Mouse (Mus musculus) forebrain, embryonic 11.5 days (tissue): ENCODE data around the gene Dusp28. TPM values are rescaled to one million over a fixed set of nuclear protein-coding genes. Genes with fewer than 3 reads are reported as not detected.

Experiments
- ATAC-seq: fragments of 200-750 bp; cut with Nextera tagmentation; replicated peaks from 2 replicates; pipeline ENCODE4 v1.8.0; 2017; ENCODE audit warnings: moderate TSS enrichment; ENCODE audit not compliant: low FRiP score
- DNase-seq: peaks from one replicate; pipeline ENCODE4 v3.0.0-alpha.2; 2017; ENCODE audit warnings: low spot score
- H3K27ac ChIP-seq: fragments of 300-500 bp; sonication (generic); 2 replicates; pipeline ENCODE4 v1.5.1; 2014; ENCODE audit warnings: low read depth, low read length
- H3K27me3 ChIP-seq: fragments of 300-500 bp; sonication (generic); 2 replicates; pipeline ENCODE4 v1.6.1; 2014; ENCODE audit warnings: mild to moderate bottlenecking, low read length, mixed read lengths; ENCODE audit not compliant: control insufficient read depth, insufficient read depth
- H3K36me3 ChIP-seq: fragments of 300-500 bp; sonication (generic); 2 replicates; pipeline ENCODE4 v1.6.1; 2014; ENCODE audit warnings: mild to moderate bottlenecking, low read length, moderate library complexity, mixed read lengths; ENCODE audit not compliant: control insufficient read depth, insufficient read depth
- H3K4me1 ChIP-seq: fragments of 300-500 bp; sonication (generic); replicated peaks from 2 replicates; pipeline ENCODE4 v1.6.1; 2014; ENCODE audit warnings: low read length, mixed read lengths; ENCODE audit not compliant: control insufficient read depth, insufficient read depth
- H3K4me2 ChIP-seq: fragments of 300-500 bp; sonication (generic); 2 replicates; pipeline ENCODE4 v1.6.1; 2014; ENCODE audit warnings: low read depth, mild to moderate bottlenecking, low read length, moderate library complexity, mixed read lengths; ENCODE audit not compliant: severe bottlenecking
- H3K4me3 ChIP-seq: fragments of 300-500 bp; sonication (generic); 2 replicates; pipeline ENCODE4 v1.5.1; 2014; ENCODE audit warnings: low read depth, low read length
- H3K9ac ChIP-seq: fragments of 300-500 bp; sonication (generic); 2 replicates; pipeline ENCODE4 v1.6.1; 2014; ENCODE audit warnings: low read length
- H3K9me3 ChIP-seq: fragments of 300-500 bp; sonication (generic); 2 replicates; pipeline ENCODE4 v1.6.1; 2016; ENCODE audit warnings: low read length, mixed read lengths; ENCODE audit not compliant: control insufficient read depth
- WGBS: fragments of 180-500 bp; shearing (Covaris S2); extraction: QIAGEN DNeasy Blood & Tissue Kit; methylation state at CpG from one replicate; pipeline ENCODE4 v1.1.7; 2014; 5-methylcytosine and 5-hydroxymethylcytosine counted together
- polyA plus RNA-seq: library from polyadenylated mRNA; unstranded; fragments of >200 nt; fragmentation: Nextera tagmentation; extraction: Ambion mirVana; gene quantifications from 2 replicates; pipeline ENCODE4 v1.2.1, GENCODE M21; 2014

Gene Dusp28
- polyA plus RNA-seq, 1 experiment from 2014 or later = 19.0 TPM

DNA sequence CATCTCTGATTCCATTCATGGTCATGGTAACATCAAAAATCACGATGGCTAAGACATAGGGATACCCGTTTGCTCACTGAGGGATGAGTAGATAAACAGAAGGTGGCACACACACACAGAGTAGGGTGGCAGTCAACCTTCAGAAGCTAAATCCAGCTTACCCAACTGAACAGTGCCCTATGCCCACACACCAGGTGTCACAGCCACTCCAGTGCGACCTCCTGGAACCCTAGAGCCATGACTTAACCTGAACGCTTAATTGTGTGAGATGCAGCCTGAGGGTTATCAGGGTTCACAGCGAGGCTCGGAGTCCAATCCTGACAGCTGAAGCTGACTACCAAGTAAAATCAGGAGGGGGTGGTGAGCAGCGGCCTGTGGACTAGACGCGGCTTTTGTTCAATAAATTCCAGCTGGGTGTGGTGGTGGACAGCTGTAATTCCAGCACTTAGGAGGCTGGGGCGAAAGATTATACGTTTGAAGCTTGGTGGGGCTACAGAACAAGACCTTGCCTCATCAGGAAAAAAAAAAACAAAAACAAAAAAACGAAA is 29.3 kb upstream of the Dusp28 start:
- Histone ChIP-seq H3K27ac (no peak overlapping the region), H3K9ac (no peak overlapping the region), H3K9me3 (no peaks in the 10 kb centered on the region), H3K36me3 (no peaks in the 10 kb centered on the region), H3K4me3 (no peak overlapping the region), H3K27me3 (no peaks in the 10 kb centered on the region), H3K4me2 (no peak overlapping the region), H3K4me1 (no peaks in the 10 kb centered on the region)
- WGBS = 66% methylated on average over 12 of the region's 12 CpGs
- DNase-seq (no peak), ATAC-seq (no peak)

- ATAC-seq = no peak
- no peak overlapping the region for H3K4me2 ChIP-seq
- no peaks in the 10 kb centered on the region for H3K4me1 ChIP-seq
- WGBS = 90% methylated on average over 13 of the region's 13 CpGs
- no peak overlapping the region for H3K4me3 ChIP-seq
- no peak for DNase-seq
- no peak overlapping the region for H3K9ac ChIP-seq
- H3K27me3 ChIP-seq = no peaks in the 10 kb centered on the region
- H3K36me3 ChIP-seq = no peaks in the 10 kb centered on the region
- H3K27ac ChIP-seq = no peak overlapping the region
- H3K9me3 ChIP-seq = no peaks in the 10 kb centered on the region
Measured at GRCm38 (mm10) chr1:92878066-92878741, 28.6 kb upstream of the Dusp28 start.

DNA sequence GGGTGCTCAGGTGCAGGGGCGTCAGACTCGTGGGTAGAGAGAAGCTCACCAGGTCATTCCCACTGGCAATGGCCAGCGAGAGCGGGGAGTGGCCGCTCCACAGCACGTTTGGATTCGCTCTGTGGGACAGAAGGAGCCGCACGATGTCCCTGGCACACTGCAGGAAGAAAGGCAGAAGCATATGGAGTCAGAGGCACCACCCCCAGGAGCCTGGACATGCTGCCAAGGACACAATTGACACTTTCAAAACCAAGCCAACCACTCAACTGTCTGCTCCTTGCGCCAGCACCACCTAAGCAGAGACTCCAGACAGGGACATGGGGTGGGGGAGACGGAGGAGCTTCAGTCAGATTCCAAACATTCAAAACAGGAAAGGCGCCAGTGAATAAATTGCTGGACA is 27.5 kb upstream of the Dusp28 start:
- Histone ChIP-seq H3K4me1 (no peaks in the 10 kb centered on the region), H3K36me3 (no peaks in the 10 kb centered on the region), H3K4me3 (no peak overlapping the region), H3K27ac (no peak overlapping the region), H3K27me3 (no peaks in the 10 kb centered on the region), H3K4me2 (no peak overlapping the region), H3K9ac (no peak overlapping the region), H3K9me3 (no peaks in the 10 kb centered on the region)
- DNase-seq = no peak
- WGBS = 93% methylated on average over 12 of the region's 12 CpGs
- ATAC-seq = no peak

DNA sequence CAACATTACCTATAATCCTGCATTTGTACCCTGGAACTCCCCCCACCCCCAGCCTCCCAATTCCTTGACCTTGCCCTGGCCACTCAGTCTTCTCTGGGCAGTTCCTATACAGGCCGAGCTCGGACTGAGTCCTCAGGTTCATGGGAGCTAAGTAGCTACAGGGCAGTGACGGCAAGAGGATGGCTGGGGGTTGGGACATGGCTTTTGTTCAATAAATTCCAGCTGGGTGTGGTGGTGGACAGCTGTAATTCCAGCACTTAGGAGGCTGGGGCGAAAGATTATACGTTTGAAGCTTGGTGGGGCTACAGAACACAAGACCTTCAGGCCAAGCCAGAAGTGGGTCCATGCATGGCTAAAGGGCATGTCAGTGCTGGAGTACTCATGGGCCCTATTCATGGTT is 26.7 kb upstream of the Dusp28 start:
- no peak overlapping the region for H3K4me2 ChIP-seq
- no peaks in the 10 kb centered on the region for H3K4me1 ChIP-seq
- H3K9ac ChIP-seq = no peak overlapping the region
- no peak overlapping the region for H3K4me3 ChIP-seq
- ATAC-seq = no peak
- DNase-seq = no peak
- WGBS = 78% methylated on average over 5 of the region's 5 CpGs
- H3K36me3 ChIP-seq = no peaks in the 10 kb centered on the region
- H3K27me3 ChIP-seq = no peaks in the 10 kb centered on the region
- H3K27ac ChIP-seq = no peak overlapping the region
- no peaks in the 10 kb centered on the region for H3K9me3 ChIP-seq

DNA sequence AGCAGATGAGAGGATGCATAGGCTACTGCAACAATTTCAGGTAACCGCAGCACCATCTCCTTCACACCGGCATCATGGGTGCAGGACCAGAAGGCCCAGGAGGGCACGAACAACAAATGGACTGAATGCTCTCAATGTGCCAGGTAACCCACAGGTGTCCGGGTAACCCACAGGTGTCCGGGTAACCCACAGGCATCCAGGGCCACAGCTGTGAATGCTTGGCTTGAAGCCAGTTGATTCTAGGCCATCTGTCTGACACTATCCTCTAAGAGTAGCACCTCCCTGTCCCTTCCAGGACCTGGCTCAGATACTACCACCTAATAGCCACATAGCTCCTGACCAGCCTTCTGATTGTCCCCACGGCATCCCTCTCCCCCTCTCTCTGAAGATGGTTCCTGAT is 24.8 kb upstream of the Dusp28 start:
- Histone ChIP-seq H3K4me3 (no peak overlapping the region), H3K4me1 (no peaks in the 10 kb centered on the region), H3K36me3 (no peaks in the 10 kb centered on the region), H3K9me3 (no peaks in the 10 kb centered on the region), H3K27ac (no peak overlapping the region), H3K4me2 (no peak overlapping the region), H3K27me3 (no peaks in the 10 kb centered on the region), H3K9ac (no peak overlapping the region)
- ATAC-seq (no peak), DNase-seq (no peak)
- 88% methylated on average over 6 of the region's 6 CpGs for WGBS

GRCm38 (mm10) chr1:92888901-92889655 is 17.7 kb upstream of the Dusp28 start:
- H3K36me3 ChIP-seq = no peaks in the 10 kb centered on the region
- no peak overlapping the region for H3K27ac ChIP-seq
- H3K4me3 ChIP-seq = no peak overlapping the region
- DNase-seq = no peak
- no peak for ATAC-seq
- no peak overlapping the region for H3K9ac ChIP-seq
- no peaks in the 10 kb centered on the region for H3K9me3 ChIP-seq
- no peak overlapping the region for H3K4me2 ChIP-seq
- WGBS = 74% methylated on average over 7 of the region's 7 CpGs
- no peaks in the 10 kb centered on the region for H3K27me3 ChIP-seq
- H3K4me1 ChIP-seq = no peaks in the 10 kb centered on the region

DNA sequence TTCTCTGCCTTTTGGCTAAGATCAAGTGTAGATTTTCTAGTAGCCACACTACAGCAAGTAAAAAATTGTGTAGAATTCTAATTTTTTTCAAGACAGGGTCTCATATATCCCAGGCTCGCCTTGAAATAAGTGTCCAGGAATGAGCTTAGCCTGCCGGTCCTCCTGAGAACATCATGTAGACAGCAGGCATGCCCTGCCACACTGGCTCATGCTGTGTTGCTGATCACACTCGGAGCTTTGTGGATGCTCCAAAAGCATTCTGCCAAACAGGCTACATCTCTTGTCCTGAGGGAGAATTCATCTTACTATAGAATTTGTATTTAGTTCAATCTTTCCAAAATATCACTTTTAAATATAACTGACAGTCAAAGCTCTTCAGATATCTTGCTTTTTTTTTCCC is 14.0 kb upstream of the Dusp28 start:
- H3K4me3 ChIP-seq = no peak overlapping the region
- no peak overlapping the region for H3K27ac ChIP-seq
- no peak for DNase-seq
- H3K9ac ChIP-seq = no peak overlapping the region
- WGBS = 69% methylated on average over 3 of the region's 3 CpGs
- no peaks in the 10 kb centered on the region for H3K9me3 ChIP-seq
- no peaks in the 10 kb centered on the region for H3K4me1 ChIP-seq
- H3K4me2 ChIP-seq = no peak overlapping the region
- H3K27me3 ChIP-seq = no peaks in the 10 kb centered on the region
- no peaks in the 10 kb centered on the region for H3K36me3 ChIP-seq
- ATAC-seq = no peak

DNA sequence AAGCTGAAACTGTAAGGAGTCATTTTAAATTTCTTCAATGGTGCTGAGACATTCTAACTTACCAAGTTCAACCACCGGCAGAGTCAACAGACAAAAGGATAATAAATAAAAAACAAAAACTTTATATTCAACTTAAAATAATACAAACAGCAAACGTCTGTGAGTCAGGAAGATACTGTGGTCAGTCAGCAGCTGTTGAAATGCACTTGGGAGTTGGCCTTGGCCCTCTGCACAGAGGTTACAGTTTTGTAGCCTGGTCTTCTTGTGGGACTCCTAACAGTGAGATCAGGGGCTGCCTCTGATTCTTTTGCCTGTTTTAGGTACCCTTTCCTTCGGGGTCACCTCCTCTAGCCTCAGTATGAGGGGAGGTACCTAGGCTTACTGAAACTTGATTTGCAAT is 12.9 kb upstream of the Dusp28 start:
- 76% methylated on average over 3 of the region's 3 CpGs for WGBS

More for the DNA sequence above, 12.9 kb upstream of the Dusp28 start:
- Histone ChIP-seq H3K36me3 (no peaks in the 10 kb centered on the region), H3K27ac (no peak overlapping the region), H3K4me2 (no peak overlapping the region), H3K4me3 (no peak overlapping the region), H3K4me1 (no peaks in the 10 kb centered on the region), H3K9me3 (no peaks in the 10 kb centered on the region), H3K9ac (no peak overlapping the region), H3K27me3 (no peaks in the 10 kb centered on the region)
- no peak for DNase-seq
- no peak for ATAC-seq
